9 mouse cellular contexts compared by ENCODE assay signal in genomic region chr14:27349828-27350729, GRCm38 (mm10).
DNase-seq lines count a peak whose midpoint lies in the region; ATAC-seq lines count a peak whose summit lies in the region.
"Had no signal": no experiment of that assay in that cellular context is flagged by ENCODE, and none has a peak within 500 bp of the region (broad histone marks: within the 10 kb centered on the region; RNA-seq: fewer than 3 reads in every experiment).

No protein-coding gene starts in this region.

- H3K4me1 ChIP-seq in forebrain, embryonic 10.5 days = peaks cover 7% of the 10 kb centered on the region; the same call in 1 of the 2 replicates
- no peaks in the 10 kb centered on the region for H3K4me1 ChIP-seq in forebrain, embryonic 12.5 days
- H3K4me1 ChIP-seq in megakaryocyte, embryonic 14.5 days = peaks cover 98% of the 10 kb centered on the region
- H3K4me1 ChIP-seq in intestine, embryonic 14.5 days (replicated peaks; ENCODE audit: control insufficient read depth, insufficient read depth, low read length) = peaks cover 26% of the 10 kb centered on the region

- no peak overlapping the region for H3K4me2 ChIP-seq in forebrain, embryonic 12.5 days
- H3K4me2 ChIP-seq in intestine, embryonic 14.5 days (ENCODE audit: low read length) = no peak overlapping the region

- H3K4me3 ChIP-seq in forebrain, embryonic 10.5 days = no peak overlapping the region
- no peak overlapping the region for H3K4me3 ChIP-seq in forebrain, embryonic 12.5 days (replicated peaks)
- H3K4me3 ChIP-seq in megakaryocyte, embryonic 14.5 days (replicated peaks) = peak overlapping the region; percentile 68
- no peak overlapping the region for H3K4me3 ChIP-seq in intestine, embryonic 14.5 days (ENCODE audit: low read depth, low read length)

- no peaks in the 10 kb centered on the region for H3K36me3 ChIP-seq in forebrain, embryonic 10.5 days (replicated peaks)
- H3K36me3 ChIP-seq in forebrain, embryonic 12.5 days (replicated peaks) = no peaks in the 10 kb centered on the region
- H3K36me3 ChIP-seq in megakaryocyte, embryonic 14.5 days (replicated peaks; ENCODE audit: low read length) = peaks cover 54% of the 10 kb centered on the region
- H3K36me3 ChIP-seq in intestine, embryonic 14.5 days (ENCODE audit: control insufficient read depth, insufficient read depth, low read length) = no peaks in the 10 kb centered on the region

- no peak for DNase-seq in forebrain, embryonic 10.5 days (ENCODE audit: extremely low spot score, low spot score)
- DNase-seq in intestine, embryonic 14.5 days (ENCODE audit: low spot score) = no peak
- no peak for DNase-seq in Muller cell, postnatal 12 days (ENCODE audit: inconsistent ontology term)
- DNase-seq in gastrocnemius, postnatal 25 days = no peak

- H3K27me3 ChIP-seq in forebrain, embryonic 10.5 days (ENCODE audit: poor library complexity, severe bottlenecking) = no peaks in the 10 kb centered on the region
- H3K27me3 ChIP-seq in forebrain, embryonic 12.5 days = no peaks in the 10 kb centered on the region
- H3K27me3 ChIP-seq in megakaryocyte, embryonic 14.5 days (replicated peaks) = no peaks in the 10 kb centered on the region
- H3K27me3 ChIP-seq in intestine, embryonic 14.5 days (replicated peaks; ENCODE audit: control insufficient read depth, insufficient read depth, low read length) = no peaks in the 10 kb centered on the region

- 87% methylated on average over 17 of the region's 17 CpGs for WGBS in forebrain, embryonic 10.5 days
- WGBS in forebrain, embryonic 12.5 days = 88% methylated on average over 17 of the region's 17 CpGs
- WGBS in intestine, embryonic 14.5 days = 61% methylated on average over 17 of the region's 17 CpGs

- H3K9me3 ChIP-seq in forebrain, embryonic 10.5 days = no peaks in the 10 kb centered on the region
- no peaks in the 10 kb centered on the region for H3K9me3 ChIP-seq in forebrain, embryonic 12.5 days
- no peaks in the 10 kb centered on the region for H3K9me3 ChIP-seq in megakaryocyte, embryonic 14.5 days
- H3K9me3 ChIP-seq in intestine, embryonic 14.5 days (ENCODE audit: control insufficient read depth, low read length) = no peaks in the 10 kb centered on the region

- H3K27ac ChIP-seq in forebrain, embryonic 10.5 days = 0 out of 2 replicates have a peak overlapping the region, but pooled peaks have one; percentile 20
- H3K27ac ChIP-seq in forebrain, embryonic 12.5 days = no peak overlapping the region
- H3K27ac ChIP-seq in intestine, embryonic 14.5 days (ENCODE audit: low read depth) = 0 out of 2 replicates have a peak overlapping the region, but pooled peaks have one; percentile 48

- no peak overlapping the region for H3K9ac ChIP-seq in forebrain, embryonic 12.5 days
- H3K9ac ChIP-seq in intestine, embryonic 14.5 days (ENCODE audit: low read length) = no peak overlapping the region

- ATAC-seq in forebrain, embryonic 12.5 days (ENCODE audit: low FRiP score) = no peak
- no peak for ATAC-seq in megakaryocyte, adult 5-6 weeks (ENCODE audit: poor library complexity, severe bottlenecking)
- no peak for ATAC-seq in intestine, embryonic 14.5 days (replicated peaks; ENCODE audit: low FRiP score, low TSS enrichment, low read depth)
- ATAC-seq in megakaryocyte-erythroid progenitor cell, adult 5-6 weeks (replicated peaks; ENCODE audit: low FRiP score, low TSS enrichment, poor library complexity, severe bottlenecking) = peak; percentile 83
- ATAC-seq: forebrain, embryonic 14.5 days had no signal
